Mouse (Mus musculus): ENCODE results near the gene Ntn1.

Ntn1 gene

DNA sequence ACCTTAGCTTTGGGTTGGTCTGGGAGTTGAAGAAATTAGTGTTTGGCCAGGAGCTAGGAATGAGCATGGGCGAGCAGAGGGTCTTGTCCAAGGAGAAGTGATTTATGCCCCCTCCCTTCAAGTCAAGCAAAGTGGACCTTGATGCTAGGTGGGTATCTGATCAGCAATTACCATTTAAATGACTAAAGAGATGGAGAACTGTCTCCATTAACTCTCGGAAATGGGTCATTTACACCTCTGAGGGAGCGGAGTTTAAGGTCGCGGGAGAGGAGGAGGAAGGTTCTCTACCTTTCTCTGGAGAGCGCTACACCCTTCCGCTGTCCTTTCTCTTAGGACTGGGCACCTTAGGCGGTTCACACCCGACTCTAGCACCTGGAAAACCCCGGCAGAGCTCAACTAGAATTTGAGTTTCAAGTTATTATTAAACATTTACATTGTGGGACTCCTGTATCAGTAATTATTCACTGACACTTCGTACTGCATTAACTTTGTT, at the start of gene Ntn1:
Gene Ntn1, minus strand, starts transcription at position 97 of the 493 bp plus-strand sequence.
- DNase-seq (ENCODE audit: low read depth, low spot score) = no peak

- DNase-seq (ENCODE audit: low read depth, low spot score) = no peak
Measured at GRCm38 (mm10) chr11:68448356-68448755, 47.7 kb upstream of the Ntn1 start.

DNA sequence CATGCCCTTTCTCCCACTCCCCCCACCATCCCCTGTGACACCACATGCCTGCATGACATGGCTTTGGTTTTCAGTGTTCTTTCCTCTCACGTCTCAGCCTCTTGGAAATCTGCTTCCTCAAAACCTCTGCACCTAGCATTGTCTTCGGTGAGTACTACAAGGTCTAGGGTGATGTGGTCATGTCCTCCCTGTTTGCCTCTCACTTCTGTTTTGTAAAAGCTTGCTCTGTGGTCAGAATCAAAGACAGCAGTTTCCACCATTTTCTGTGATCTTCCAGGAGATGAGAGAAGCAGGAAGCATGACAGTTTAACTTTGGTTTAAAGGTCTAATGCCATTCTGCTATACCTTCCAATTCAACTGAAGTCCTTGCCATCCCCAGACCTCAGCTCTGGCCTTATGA, 46.6 kb upstream of the Ntn1 start:
- no peak for DNase-seq (ENCODE audit: low read depth, low spot score)

DNA sequence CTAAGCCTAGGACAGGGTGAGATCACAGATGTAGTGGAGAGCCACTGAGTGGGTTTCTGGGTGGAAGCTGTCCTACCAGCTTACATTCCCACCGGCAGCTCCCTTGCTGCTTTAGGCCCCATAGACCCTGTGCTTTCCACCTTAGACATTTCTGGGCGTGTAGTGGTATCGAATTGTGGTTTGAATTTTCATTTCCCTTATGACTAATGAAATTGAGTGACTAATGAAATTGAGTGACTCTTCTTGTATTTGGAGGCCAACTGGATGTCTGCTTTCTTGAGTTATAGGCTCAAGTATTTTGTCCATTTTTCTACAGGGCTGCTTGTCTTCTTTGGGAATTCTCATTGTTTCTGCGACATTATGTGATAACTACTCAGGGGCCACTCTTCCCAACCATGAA, 45.9 kb upstream of the Ntn1 start:
- no peak for DNase-seq (ENCODE audit: low read depth, low spot score)

GRCm38 (mm10) chr11:68445901-68446300, 45.3 kb upstream of the Ntn1 start:
- DNase-seq (ENCODE audit: low read depth, low spot score) = no peak

DNA sequence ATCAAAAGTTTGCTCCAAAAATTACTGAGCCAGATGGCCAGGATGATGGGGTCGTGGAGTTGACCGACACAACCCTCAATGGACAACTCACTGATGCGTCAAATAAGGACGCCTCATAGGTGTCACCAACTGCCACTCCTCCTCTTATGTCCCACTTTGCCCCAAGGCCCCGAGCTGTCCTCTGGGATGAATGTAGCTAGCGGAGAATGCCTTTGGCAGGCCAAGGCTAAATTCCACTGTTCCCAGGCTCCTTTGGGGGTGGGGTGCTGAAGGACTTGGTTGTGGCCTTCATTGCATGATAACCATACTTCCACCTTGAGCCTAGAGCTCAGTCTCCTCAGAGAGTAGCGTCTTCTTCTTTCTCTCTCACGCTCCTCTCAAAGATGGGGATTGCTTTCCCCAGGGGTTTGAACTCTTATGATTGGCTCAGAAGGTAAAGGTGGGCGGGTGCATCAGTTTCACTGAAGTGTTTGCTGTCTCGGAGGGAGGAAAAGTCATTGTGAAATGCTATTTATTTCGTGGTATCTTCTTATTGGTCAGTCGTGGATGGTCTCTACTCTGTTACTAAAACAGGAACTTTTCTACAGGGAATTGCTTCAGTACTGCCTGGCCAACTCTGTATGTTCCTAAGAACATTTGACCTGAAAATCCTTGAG, 42.5 kb upstream of the Ntn1 start:
- no peak for DNase-seq (ENCODE audit: low read depth, low spot score)

DNA sequence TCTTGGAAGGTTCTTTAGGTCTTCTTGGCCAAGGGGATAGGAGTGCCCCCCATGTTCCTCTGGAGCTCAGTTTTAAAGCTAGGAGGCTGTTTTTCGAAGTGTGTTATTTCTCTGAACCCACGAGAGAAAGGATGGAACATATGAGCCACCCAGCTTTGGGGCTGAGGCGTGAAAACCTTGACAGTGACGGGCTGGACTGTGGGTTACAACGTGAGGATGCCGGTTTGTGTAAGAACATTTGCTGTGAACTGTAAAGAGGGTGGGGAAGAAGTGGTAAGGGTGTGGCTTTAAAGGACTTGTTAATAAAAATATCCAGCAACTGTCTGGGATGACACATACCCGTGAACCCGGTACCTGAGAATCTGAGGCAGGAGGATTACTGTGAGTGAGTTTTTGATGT, 41.7 kb upstream of the Ntn1 start:
- no peak for DNase-seq (ENCODE audit: low read depth, low spot score)

- DNase-seq (ENCODE audit: low read depth, low spot score) = no peak
Measured at GRCm38 (mm10) chr11:68440965-68441364, 40.3 kb upstream of the Ntn1 start.

- DNase-seq (ENCODE audit: low read depth, low spot score) = no peak
Measured at GRCm38 (mm10) chr11:68440100-68440499, 39.5 kb upstream of the Ntn1 start.

DNA sequence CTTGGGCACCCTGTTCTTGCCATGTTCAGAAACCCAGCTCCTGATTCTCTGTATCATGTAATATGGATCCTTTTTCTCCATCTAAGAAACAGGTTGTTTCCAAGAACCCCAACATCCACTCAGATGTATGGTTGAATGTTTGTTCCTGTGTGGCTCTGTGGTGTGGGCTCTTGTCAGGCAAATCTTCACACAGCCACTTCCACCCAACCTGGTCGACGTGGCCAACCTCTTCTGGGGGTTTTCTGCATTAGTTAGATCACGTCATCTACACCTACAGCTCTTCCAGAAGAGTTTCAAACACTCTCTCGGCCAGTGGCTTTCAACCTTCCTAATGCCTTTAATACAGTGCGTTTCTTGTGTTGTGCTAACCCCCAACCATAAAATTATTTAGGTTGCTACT, 35.8 kb upstream of the Ntn1 start:
- DNase-seq (ENCODE audit: low read depth, low spot score) = no peak

DNA sequence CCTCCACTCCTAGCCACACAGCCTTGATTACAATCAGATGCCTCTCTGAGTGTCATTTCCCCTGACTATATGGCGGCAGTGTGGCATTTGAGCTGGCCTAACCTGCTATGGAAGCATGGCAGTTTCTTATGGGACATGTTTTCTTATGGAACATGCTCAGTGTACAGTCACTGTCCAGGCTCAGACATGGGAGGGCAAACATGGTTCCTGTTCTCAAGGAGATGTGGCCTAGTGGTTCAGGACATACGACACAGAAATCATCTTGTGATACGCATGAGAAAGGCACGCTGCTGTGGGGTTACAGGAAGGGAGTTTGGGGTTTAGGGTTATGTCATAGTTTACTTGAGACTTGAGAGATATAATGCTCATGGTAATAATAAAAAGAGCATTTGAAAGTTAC, 35.0 kb upstream of the Ntn1 start:
- no peak for DNase-seq (ENCODE audit: low read depth, low spot score)

GRCm38 (mm10) chr11:68434697-68435096, 34.1 kb upstream of the Ntn1 start:
- DNase-seq (ENCODE audit: low read depth, low spot score) = no peak

DNA sequence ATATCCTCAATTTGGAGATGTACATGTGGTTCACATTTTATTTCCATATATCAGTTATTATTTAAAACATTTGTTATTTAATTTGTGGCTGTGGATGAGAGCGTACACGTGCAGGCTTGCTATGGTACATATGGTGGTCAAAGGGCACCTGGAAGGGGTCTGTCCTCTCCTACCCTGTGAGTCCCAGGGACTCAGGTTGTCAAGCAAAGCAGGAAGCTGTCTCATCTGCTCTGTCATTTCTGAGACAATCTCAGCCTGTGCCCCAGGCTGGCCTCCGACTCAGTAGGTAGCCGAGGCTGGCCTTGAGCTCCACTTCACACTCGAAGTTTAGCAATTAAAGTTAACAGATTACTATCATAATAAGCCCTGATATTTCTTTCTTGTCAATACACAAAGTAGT, 32.9 kb upstream of the Ntn1 start:
- no peak for DNase-seq (ENCODE audit: low read depth, low spot score)

GRCm38 (mm10) chr11:68432361-68433021, 31.9 kb upstream of the Ntn1 start:
- no peak for DNase-seq (ENCODE audit: low read depth, low spot score)

DNA sequence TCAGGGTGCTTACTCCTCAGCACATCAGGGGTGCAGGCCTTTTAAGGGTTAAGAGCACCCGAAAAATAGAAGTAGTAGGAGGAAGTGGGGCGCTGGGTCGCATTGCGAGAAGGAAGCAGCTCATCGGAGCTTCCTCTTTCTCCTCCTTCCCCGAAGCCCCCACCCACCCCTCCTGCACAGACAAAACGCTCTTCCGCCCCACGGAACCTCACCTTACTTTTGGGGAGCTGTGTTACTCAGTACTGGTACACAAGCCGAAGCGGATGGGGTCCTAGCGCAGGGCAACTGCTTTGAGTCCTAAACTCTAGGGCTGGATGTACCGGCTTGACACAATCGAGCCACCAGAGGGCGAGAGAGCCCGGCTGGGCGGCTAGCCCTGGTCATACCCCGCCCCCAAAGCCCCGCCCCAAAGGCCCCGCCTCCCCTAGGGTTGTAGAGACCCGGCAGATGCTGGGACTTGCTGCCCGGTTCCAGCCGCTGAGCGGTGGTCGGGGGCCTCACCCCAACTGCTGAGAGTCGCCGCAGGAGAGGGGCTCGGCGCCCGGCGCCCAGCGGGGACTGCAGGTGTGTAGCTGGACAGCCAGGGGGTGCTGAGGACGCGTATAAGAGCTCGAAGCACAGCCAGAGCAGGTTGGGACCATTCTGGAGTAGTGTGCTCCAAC, 31.2 kb upstream of the Ntn1 start, which contains the start of gene Pik3r5:
Gene Pik3r5, plus strand, starts transcription at position 423 of the 662 bp plus-strand sequence.
- DNase-seq (ENCODE audit: low read depth, low spot score) = peak; percentile 74

DNA sequence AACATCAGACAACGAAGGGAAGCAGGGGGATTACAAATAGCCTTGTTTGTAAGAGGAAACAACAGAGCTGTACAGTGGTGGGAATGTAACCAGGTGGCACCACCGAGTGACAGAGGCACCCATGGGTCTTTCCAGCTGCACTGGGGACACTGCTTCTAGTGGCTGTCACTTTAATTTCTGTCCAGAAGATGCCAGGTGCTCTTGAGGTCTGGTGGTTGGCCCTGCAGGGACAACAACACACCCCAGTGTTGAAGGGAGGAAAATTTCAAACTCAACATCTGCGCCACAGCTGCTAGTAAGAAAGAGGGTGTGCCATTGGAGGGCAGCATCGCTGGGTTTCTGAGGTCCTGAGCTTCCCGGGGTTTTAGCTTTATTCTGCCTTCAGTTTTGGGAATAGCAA, 30.0 kb upstream of the Ntn1 start:
- no peak for DNase-seq (ENCODE audit: low read depth, low spot score)

- DNase-seq (ENCODE audit: low read depth, low spot score) = no peak
Measured at GRCm38 (mm10) chr11:68427083-68427570, 26.5 kb upstream of the Ntn1 start.

GRCm38 (mm10) chr11:68425492-68426315, 25.1 kb upstream of the Ntn1 start:
- DNase-seq (ENCODE audit: low read depth, low spot score) = peak; percentile 62

DNA sequence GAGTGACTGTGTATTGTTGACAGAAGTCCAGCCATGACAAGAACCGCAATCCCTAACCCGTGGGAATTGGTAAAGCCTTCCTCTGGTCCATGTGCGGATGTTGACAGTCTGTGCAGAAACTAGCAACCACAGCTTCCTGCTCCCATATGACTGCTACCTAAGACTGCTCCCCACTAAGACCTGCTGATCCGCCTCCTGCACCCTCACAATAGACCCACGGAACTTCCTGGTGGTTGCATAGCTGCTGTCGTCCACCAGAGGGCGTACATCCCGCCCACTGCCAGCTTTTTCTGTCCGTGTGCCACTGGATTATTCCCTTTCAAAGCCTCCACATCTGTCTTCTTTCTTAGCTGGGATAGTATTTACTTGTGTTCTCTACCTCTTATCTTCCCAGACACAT, 17.2 kb upstream of the Ntn1 start:
- DNase-seq (ENCODE audit: low read depth, low spot score) = no peak

GRCm38 (mm10) chr11:68417001-68417400, 16.4 kb upstream of the Ntn1 start:
- no peak for DNase-seq (ENCODE audit: low read depth, low spot score)

DNA sequence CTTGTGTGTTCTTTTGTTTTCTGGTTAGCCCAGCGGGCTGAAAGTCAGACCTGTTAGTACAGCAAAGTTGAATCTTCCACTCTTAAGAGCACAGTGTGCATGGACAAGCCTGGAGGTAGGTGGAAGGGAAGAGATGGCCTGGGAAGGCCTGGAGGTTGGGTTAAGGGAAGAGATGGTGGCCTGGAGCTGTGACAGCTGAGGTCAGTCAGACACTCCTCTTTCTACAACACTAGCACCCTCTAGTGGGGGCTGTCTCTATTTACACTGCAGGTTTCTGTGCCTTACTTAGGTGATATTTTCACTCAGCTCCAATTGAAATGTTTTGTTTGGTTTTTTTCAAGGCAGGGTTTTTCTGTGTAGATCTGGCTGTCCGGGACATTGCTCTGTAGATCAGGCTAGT, 7.5 kb upstream of the Ntn1 start:
- DNase-seq (ENCODE audit: low read depth, low spot score) = peak; percentile 80
